Mouse (Mus musculus) kidney, adult 2 months (tissue): ENCODE data around the gene Prok2. TPM values are rescaled to one million over a fixed set of nuclear protein-coding genes. Genes with fewer than 3 reads are reported as not detected.

Source experiments
- DNase-seq: peaks from one replicate; pipeline ENCODE4 v3.0.0; 2021
- H3K27ac ChIP-seq: fragments of 200-500 bp; 2 replicates; pipeline ENCODE4 v1.5.1; 2012; ENCODE audit warnings: low read depth, low read length, control low read depth, inconsistent platforms; ENCODE audit not compliant: insufficient read depth
- H3K27me3 ChIP-seq: fragments of 200-500 bp; replicated peaks from 2 replicates; pipeline ENCODE4 v1.6.1; 2012; ENCODE audit warnings: mild to moderate bottlenecking, moderate library complexity, low read length, inconsistent platforms; ENCODE audit not compliant: control insufficient read depth, insufficient read depth
- H3K36me3 ChIP-seq: fragments of 200-500 bp; 2 replicates; pipeline ENCODE4 v1.6.1; 2012; ENCODE audit warnings: mild to moderate bottlenecking, moderate library complexity, low read length, inconsistent platforms; ENCODE audit not compliant: control insufficient read depth, insufficient read depth
- H3K4me1 ChIP-seq: fragments of 200-500 bp; 2 replicates; pipeline ENCODE4 v1.6.1; 2011; ENCODE audit warnings: low read length; ENCODE audit not compliant: control insufficient read depth, insufficient read depth
- H3K4me3 ChIP-seq: fragments of 200-500 bp; 2 replicates; pipeline ENCODE4 v1.5.1; 2011; ENCODE audit warnings: mild to moderate bottlenecking, low read depth, low read length, control low read depth; ENCODE audit not compliant: insufficient read depth
- CTCF ChIP-seq: fragments of 200-500 bp; conservative IDR thresholded peaks from 2 replicates; pipeline ENCODE4 v1.5.1; 2011; ENCODE audit warnings: low read depth, mild to moderate bottlenecking, control low read depth, low read length, moderate library complexity, mixed read lengths; ENCODE audit not compliant: insufficient read depth, insufficient read length
- POLR2A ChIP-seq: fragments of 200-500 bp; IDR thresholded peaks from one replicate; pipeline ENCODE4 v1.6.1; 2011; ENCODE audit warnings: low read depth, low read length, control low read depth
- WGBS: fragments of 180-500 bp; shearing (Covaris S2); methylation state at CpG from one replicate; pipeline ENCODE4 v1.1.7; 2018; 5-methylcytosine and 5-hydroxymethylcytosine counted together
- polyA plus RNA-seq: library from polyadenylated mRNA; depleted of rRNA; stranded (reverse); fragments of >200 nt; gene quantifications from 2 replicates; pipeline ENCODE4 v1.2.3, GENCODE M21; 2012

The Prok2 gene
- polyA plus RNA-seq, 1 experiment, result 0.19 TPM

DNA sequence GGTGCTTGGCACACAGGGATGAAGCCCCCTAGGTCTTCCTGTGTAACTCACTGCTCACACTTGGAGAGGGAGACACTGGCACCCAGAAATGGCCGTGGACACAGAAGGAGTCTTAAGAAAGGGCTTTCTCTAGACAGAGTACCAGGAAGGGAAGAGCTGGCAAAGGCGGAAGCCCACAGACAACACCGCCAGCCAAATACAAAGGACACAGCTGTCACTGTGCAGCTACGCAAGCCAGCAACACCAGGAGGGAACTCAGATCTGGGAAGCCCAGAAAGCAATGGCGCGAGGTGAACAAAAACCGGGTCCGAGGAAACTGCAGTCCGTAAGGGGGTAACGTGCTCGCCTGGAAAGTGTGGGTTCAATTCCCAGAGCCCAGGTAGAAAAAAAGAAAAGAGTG, 48.1 kb downstream of the Prok2 start:
- H3K27ac ChIP-seq, result no peak overlapping the region
- no peak for DNase-seq
- 88% methylated on average over 11 of the region's 11 CpGs for WGBS
- TF ChIP-seq CTCF (no peak), POLR2A (no peak)
- H3K4me3 ChIP-seq, result no peak overlapping the region
- H3K36me3 ChIP-seq, result no peaks in the 10 kb centered on the region
- no peaks in the 10 kb centered on the region for H3K27me3 ChIP-seq
- no peaks in the 10 kb centered on the region for H3K4me1 ChIP-seq

- H3K4me1 ChIP-seq, result no peaks in the 10 kb centered on the region
- H3K4me3 ChIP-seq, result no peak overlapping the region
- H3K27me3 ChIP-seq, result no peaks in the 10 kb centered on the region
- 83% methylated on average over 8 of the region's 8 CpGs for WGBS
- DNase-seq, result no peak
- no peak overlapping the region for H3K27ac ChIP-seq
- H3K36me3 ChIP-seq, result no peaks in the 10 kb centered on the region
- TF ChIP-seq POLR2A (no peak), CTCF (no peak)
Observed at GRCm38 (mm10) chr6:99677325-99677724, 48.9 kb downstream of the Prok2 start.

DNA sequence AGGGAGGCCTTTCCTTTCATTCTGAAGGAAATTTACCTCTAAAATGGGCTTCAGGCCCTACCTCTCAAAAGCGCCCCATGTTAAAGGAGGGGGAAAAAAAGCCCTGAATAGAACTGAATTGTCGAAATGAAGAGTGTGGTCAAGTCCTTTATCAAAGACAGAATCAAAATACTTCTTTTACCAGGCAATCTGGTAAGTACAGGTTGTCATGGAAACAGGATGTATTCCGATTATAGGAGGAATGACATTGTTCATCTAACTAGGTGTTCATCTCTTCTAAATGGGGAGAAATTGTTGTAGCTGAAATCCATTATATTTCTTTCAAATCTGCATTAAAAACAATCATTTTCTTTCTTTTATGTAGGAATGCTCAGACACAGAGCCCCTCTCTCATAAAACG, 51.7 kb downstream of the Prok2 start:
- H3K4me1 ChIP-seq, result no peaks in the 10 kb centered on the region
- no peak overlapping the region for H3K4me3 ChIP-seq
- H3K27me3 ChIP-seq, result no peaks in the 10 kb centered on the region
- TF ChIP-seq POLR2A, result no peak
- no peak for TF ChIP-seq CTCF
- H3K36me3 ChIP-seq, result no peaks in the 10 kb centered on the region
- no peak overlapping the region for H3K27ac ChIP-seq
- DNase-seq, result no peak
- 85% methylated on average over 4 of the region's 4 CpGs for WGBS

DNA sequence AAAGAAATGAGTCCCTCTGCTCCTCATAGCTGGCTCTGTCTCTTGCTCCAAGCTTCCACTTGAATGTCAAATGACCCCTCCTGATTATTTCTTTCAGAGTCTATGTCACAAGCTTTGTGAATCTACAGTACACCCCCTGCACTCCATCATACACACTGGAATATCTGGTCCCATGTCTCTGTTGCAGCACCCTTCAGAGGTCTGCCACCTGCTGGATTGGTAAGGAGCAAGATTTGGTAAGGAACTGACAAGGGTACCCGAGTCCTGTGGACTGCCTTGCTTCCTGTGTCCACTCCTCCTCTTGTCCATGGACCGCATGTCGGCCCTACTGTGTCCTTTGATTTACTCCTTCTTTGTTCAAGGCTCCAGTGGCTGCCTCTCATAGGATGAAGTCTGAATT, 54.4 kb downstream of the Prok2 start:
- Histone ChIP-seq H3K4me3 (no peak overlapping the region), H3K4me1 (no peaks in the 10 kb centered on the region), H3K27me3 (no peaks in the 10 kb centered on the region), H3K27ac (no peak overlapping the region), H3K36me3 (no peaks in the 10 kb centered on the region)
- WGBS, result 69% methylated on average over 3 of the region's 3 CpGs
- TF ChIP-seq POLR2A, result no peak
- peak; percentile 26; the same call in 1 of the 2 replicates for TF ChIP-seq CTCF
- DNase-seq, result no peak

- WGBS, result 67% methylated on average over 7 of the region's 7 CpGs
Observed at GRCm38 (mm10) chr6:99670481-99671119, 55.6 kb downstream of the Prok2 start.

DNA sequence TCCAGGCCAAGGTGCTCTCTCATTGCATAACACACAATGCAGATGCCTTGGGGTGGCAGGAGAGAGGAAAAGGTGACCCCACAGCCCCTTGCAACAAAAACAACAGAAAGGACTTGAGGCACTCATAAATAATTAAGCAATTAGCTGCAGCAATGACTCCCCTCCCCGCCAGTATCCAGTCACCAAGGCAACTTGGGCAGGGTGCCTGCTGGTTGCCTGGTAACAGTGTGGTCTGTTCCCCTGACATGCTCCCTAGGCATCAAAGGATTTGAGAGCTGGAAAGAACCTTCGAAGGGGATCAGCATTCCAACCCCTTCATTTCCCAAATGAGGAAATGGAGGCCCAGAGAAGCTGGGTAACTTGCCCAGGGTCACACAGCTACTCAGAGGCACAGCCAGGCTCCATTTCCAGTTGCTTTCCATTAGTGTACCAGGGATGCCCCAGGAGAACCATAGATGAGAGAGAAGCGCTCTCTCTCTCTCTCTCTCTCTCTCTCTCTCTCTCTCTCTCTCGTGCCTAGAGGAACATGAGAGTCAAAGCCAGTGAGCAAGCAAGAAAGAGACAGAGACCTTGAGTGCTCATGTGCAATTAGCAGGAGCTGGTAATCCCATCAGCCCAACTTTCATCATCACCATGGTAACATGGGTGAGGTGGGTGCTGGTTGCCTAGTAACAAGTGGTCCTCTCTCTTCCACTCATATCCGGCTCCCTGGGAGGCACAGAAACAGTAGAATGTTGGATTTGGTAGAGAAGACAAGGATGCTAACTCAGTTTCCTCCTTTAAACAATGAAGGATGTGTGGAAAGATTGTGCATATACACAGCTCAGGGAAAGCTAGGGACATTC, 56.5 kb downstream of the Prok2 start:
- WGBS, result 53% methylated on average over 5 of the region's 5 CpGs
- Histone ChIP-seq H3K4me3 (no peak overlapping the region), H3K27me3 (no peaks in the 10 kb centered on the region), H3K36me3 (no peaks in the 10 kb centered on the region), H3K4me1 (no peaks in the 10 kb centered on the region), H3K27ac (no peak overlapping the region)
- peak; percentile 67 for DNase-seq
- TF ChIP-seq CTCF, result no peak
- no peak for TF ChIP-seq POLR2A

More at GRCm38 (mm10) chr6:99670481-99671119, 55.6 kb downstream of the Prok2 start:
- DNase-seq, result peak; percentile 69
- no peak overlapping the region for H3K4me3 ChIP-seq
- no peak for TF ChIP-seq POLR2A
- peak; percentile 70 for TF ChIP-seq CTCF
- H3K27me3 ChIP-seq, result no peaks in the 10 kb centered on the region
- H3K4me1 ChIP-seq, result no peaks in the 10 kb centered on the region
- H3K27ac ChIP-seq, result no peak overlapping the region
- no peaks in the 10 kb centered on the region for H3K36me3 ChIP-seq

- no peak overlapping the region for H3K4me3 ChIP-seq
- no peak overlapping the region for H3K27ac ChIP-seq
- WGBS, result 52% methylated on average over 8 of the region's 8 CpGs
- no peak for DNase-seq
- no peaks in the 10 kb centered on the region for H3K36me3 ChIP-seq
- TF ChIP-seq POLR2A (no peak), CTCF (no peak)
- no peaks in the 10 kb centered on the region for H3K4me1 ChIP-seq
- no peaks in the 10 kb centered on the region for H3K27me3 ChIP-seq
Observed at GRCm38 (mm10) chr6:99667290-99667689, 58.9 kb downstream of the Prok2 start.
